Mouse (Mus musculus) urinary bladder, postnatal 36 days (tissue): ENCODE measurements around the gene Slc34a3.
"Not testable (repeated sequence)": the region's sequence is repeated elsewhere in the genome, so short reads cannot be mapped to it uniquely, and the experiment has no call there.

Experiments used
- DNase-seq, 2 experiments: peaks; one replicate each; pipeline ENCODE4 v3.0.0; 2022; ENCODE audit warnings: low spot score in 2 of 2, mixed read lengths in 1 of 2

Gene Slc34a3

GRCm38 (mm10) chr2:25234050-25234449, at the start of gene Slc34a3:
Gene Slc34a3, minus strand, starts transcription at chr2:25234364.
- DNase-seq, result no peak

DNA sequence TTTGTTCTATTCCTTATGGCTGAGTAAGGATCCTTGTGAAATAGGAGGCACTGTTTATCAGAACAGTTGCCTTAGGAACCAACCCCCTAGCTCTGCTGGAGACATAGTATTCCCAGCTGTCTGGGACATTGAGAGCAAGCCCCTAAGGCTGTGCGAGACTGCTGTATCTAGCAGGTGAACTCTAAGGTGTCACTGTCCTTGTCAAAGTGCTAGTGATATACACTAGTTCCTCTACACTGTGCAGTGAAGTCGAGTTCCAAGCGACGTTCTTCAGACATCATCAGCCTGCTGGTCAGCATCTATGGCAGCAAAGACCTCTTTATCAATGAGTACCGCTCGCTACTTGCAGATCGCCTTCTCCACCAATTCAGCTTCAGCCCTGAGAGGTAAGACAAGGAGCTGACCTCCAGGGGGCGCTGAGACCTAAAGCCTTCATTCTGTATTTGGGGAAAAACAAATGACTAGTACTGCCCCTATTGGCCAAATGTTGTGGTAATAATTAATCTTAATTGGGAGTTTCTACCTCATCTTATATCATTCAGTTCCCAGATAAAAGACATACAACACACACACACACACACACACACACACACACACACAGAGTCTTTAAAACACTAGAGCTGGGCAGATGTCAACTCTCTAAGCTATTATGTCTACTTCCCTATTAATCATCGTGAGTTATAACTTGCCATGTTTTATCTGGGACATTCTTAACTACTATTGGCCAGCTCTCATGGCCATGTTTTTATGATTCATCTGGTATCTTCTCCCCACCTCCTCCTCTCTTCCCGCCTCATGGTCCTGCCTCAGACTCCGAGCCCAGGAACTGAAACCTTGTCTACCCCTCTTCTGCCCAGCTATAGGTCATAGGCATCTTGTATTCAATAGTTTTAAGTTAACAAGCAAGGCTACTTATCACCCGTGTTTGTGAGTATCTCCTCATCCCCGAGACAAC, 45.0 kb upstream of the Slc34a3 start:
- DNase-seq, result peak; percentile 79

- no peak for DNase-seq
Measured at GRCm38 (mm10) chr2:25273010-25273409, 38.8 kb upstream of the Slc34a3 start.

- DNase-seq, result no peak
Measured at GRCm38 (mm10) chr2:25272515-25272914, 38.4 kb upstream of the Slc34a3 start.

DNA sequence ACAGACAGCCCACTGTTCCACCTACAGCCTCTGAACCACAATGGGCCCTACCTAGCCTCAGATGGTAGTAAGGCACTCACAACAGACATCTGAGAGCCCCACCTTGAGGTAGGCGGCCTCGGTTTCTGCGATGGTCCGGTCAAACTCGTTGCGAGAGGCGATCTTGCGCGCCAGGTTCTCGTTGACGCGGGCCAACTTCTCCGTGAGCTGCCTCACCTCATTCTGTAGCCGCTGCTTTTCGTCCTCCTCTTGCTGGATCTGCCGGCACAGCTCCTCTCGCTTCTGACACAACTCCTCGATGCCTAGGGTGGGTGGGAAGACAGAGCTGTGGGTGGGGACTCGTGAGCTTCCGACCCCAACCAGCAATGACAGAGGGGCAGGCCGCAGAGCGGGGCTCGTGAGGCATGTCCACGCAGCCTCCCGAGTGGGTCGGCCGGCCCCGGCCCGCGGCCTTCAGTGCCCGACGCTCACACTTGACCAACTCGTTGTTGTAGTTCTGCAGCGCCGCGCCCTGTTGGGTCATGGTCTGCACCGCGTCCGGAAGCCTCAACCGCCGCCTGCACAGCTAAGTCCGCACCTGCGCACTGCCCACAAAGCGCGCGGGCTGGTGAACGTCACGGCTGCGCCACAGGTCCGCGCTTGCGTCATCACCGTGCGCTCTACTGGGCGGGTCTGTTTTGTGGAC, 37.8 kb upstream of the Slc34a3 start, which contains the start of the genes Ssna1 and Anapc2:
Ssna1 (minus strand) TSS at position 612 of the 685 bp plus-strand sequence.
Anapc2 (plus strand) TSS at position 652 of the 685 bp plus-strand sequence.
- peak; percentile 98 for DNase-seq

DNA sequence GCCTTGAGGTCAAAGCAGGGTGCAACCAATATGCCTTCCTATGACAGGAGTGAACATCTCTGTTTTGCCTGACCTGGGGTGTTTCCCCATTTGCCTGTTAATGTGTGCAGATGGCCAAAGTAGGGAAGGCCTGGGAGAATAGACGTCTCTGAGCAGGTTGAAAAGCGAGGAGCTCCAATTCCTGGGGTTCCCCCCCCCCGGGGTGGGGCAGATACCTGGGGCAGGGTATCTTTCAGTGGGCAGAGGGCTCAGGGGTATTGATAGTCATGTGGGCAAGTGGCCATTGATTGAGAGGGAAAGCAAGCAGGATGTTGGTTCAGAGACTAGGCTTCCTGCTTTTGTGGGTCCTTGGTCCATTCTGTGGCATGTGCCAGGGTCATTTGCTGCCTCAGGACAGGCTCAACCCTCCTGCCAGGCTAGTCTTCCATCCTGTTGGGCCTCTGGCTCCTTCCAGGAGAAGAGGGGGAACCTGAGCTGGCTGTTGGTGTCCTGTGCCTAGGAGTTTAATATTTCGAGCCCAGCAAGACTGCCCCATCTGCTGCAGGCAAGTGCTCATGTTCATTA, 33.7 kb upstream of the Slc34a3 start:
- no peak for DNase-seq

DNA sequence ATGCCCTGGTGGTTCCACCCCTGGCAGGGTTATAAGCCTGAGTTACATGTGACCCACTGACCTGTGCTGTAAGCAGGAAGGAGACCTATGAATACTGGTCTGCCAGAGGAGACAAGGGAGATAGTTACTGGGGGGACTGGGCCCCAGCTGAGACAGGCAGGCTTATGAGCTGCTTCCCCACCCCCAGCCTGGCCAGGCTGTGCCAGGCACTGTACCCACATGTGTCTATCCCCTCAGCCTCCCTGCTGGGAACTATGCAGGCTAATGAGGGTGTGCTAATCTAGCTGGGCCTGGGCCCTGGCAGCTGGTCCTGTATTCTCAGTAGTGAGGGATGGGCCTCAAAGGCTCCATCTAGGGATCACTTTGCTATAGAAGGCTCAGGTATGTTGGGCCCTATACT, 33.1 kb upstream of the Slc34a3 start:
- no peak for DNase-seq

DNA sequence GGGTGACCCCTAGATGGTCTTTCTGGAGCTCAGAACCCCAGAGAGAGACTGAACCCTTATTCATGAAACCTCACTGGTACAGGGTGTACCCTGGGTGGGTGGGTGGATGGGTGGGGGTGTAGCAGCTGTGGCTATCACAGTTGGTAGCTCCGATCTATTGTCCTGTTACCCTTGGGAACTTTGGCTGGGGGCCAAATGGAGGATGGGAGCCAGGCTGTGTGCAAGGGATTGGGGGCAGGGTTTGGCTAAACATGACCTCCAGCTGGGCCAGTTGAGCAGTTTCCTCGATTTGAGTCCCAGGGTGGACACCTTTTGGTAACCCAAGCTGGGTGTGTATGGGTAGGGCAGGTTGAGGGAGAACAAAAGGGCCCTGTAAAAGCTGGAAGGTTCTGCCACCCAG, 32.6 kb upstream of the Slc34a3 start:
- DNase-seq, result peak in 1 of 2 experiments; percentile 66

DNA sequence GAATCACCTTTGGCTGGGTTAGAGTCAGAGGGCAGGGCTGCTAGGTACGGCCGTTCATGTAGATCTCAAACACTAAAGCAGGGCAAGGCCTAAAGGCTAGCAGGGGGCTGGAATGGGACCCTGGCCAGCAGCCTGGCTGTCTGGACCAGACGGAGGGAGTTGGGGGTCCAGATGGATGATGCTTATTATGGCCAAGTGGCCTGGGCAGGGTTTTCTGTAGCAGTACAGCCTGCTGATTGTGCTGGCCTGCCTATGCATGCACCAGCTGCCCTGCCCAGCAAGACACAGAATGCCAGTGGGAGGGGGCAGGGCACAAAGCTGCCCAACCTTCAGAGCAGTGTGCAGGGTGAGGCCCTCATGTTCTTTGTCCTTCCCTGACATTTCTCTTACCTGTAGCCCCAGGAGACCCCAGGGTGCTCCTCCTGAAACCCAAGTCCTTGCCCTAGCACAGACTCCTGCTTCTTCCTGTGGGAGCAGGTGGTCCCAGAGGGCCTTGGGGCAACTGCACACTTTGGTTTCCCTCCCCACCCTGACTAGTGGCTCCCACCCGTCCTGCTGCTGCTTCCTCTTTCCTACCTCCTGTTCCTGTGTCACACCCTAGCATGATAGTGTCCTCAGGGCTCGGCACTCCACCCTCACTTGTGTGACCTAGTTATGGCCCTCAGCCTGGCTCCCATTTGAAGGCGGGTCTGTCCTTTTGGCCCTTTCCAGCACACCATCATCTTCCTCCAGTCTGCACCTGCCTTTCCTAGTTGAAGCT, 31.9 kb upstream of the Slc34a3 start:
- peak in 1 of 2 experiments; percentile 62 for DNase-seq

- no peak for DNase-seq
Measured at GRCm38 (mm10) chr2:25264851-25265250, 30.7 kb upstream of the Slc34a3 start.

DNA sequence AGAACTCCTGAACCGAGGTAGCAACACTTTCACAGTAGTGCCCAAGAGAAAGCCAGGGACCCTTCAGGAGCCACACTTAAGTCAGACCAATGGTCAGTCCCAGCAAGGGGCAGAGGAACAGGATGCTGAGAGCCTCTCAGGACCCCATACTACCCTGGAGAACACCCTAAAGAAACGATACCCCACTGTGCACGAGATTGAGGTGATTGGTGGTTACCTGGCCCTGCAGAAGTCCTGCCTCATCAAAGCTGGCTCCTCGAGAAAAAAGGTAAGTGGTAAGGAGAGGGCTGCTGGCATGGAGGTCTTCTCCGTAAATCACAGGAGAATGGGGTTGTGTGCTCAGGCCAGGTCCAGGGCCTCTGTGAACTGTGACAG, 30.1 kb upstream of the Slc34a3 start:
- no peak for DNase-seq

GRCm38 (mm10) chr2:25263623-25264285, 29.6 kb upstream of the Slc34a3 start:
- DNase-seq, result no peak

- no peak for DNase-seq
Measured at GRCm38 (mm10) chr2:25262795-25263622, 28.8 kb upstream of the Slc34a3 start.

- peak; percentile 89 to 95 for DNase-seq
Measured at GRCm38 (mm10) chr2:25262291-25262767, 28.2 kb upstream of the Slc34a3 start, which contains the start of gene Tprn. Gene Tprn, plus strand, starts transcription at chr2:25262618.

DNA sequence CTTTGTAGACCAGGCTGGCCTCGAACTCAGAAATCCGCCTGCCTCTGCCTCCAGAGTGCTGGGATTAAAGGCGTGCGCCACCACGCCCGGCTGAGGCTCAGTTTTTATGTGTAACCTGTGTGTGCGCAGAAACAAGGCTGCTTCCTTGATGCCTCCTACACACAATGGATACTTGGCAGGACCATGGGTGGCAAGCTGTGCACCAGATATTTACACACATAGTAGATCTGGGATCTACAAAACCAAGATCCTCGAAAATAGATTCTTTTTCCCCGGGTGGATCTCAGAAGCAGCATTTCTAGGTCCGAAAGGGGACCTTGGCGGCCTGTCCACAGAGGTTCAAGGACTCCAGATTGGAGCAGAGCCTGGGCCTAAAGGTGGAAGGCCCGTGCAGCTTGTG, 27.7 kb upstream of the Slc34a3 start:
- no peak for DNase-seq

DNA sequence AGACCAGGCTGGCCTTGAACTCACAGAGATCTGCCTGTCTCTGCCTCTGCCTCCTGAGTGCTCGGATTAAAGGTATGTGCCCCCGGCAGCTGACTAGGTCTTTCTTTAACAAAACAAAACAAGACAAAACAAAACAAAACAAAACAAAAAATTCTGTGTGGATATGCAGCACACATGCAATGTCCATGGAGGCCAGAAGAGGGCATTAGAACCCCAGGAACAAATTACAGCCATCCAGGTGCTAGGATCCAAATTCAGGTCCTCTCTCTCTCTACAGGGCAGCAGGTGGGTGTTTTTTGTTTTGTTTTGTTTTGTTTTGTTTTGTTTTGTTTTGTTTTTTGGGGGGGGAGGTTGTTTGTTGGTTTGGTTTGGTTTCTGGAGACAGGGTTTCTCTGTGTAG, 24.7 kb upstream of the Slc34a3 start:
- no peak for DNase-seq

DNA sequence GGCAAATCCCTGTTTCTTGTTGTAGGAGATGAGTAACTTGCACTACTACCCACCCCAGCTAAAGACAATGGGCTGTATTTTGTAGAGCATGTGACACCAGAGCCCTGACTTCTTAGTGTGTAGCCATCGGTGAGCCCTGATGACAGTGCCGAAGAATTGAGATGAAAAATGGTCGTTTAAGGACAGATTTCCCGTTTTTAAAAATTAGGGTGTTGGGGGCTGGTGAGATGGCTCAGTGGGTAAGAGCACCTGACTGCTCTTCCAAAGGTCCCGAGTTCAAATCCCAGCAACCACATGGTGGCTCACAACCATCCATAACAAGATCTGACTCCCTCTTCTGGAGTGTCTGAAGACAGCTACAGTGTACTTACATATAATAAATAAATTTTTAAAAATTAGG, 23.1 kb upstream of the Slc34a3 start:
- DNase-seq, result not testable (repeated sequence)

DNA sequence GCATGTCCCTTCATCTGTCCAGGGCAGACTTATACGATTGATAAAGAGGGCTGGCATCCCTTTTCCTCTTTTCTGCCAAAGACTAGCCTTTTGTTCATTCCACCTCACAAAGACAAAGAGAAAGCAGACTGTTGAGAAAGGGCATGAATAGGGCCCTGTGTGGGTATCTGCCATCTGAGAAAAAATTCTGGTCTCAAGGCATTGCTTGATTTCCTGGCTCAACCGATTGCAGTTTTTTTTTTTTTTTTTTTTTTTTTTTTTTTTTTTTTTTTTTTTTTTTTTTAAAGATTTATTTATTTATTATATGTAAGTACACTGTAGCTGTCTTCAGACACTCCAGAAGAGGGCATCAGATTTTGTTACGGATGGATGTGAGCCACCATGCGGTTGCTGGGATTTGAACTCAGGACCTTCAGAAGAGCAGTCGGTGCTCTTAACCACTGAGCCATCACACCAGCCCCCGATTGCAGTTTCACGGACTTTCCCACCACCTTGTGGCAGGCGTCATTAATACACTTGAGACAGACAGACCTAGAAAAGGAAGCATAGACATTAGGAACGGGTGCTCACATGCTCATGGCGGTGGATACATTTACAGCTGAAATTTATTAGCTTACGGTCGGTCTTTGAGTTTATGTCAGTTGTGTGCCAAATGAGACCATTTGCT, 22.4 kb upstream of the Slc34a3 start:
- peak in 1 of 2 experiments; percentile 52 for DNase-seq

DNA sequence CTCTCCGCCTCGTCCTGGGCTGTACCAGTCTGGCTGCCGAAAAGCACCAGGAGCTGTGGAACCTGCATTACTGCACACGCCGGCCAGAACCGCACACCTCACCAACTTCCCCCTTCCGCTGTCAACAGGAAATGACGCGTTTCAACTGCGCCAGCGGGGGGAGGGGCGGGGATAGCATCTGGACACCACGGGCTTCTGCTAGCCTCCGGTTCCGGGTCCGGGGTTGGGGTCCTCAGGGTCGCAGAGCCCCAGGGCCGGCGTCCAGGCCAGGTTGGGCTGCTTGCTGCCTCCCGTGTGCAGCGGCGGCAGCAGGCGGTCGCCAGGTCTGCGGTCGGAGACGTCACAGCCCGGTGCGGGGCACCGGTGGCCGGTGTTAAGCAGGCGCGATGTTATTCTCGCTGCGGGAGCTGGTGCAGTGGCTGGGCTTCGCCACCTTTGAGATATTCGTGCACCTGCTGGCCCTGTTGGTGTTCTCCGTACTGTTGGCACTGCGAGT, 21.2 kb upstream of the Slc34a3 start, which contains the start of gene Tmem203:
Tmem203 (plus strand) TSS at position 156 of the 496 bp plus-strand sequence.
- peak; percentile 86 for DNase-seq
